Mouse (Mus musculus): ENCODE measurements around the gene Dusp7. TPM values are rescaled to one million over a fixed set of nuclear protein-coding genes. Genes with fewer than 3 reads are reported as not detected.

Gene Dusp7
- polyA plus RNA-seq, 1 experiment from 2014 or later, result 27.8 TPM

DNA sequence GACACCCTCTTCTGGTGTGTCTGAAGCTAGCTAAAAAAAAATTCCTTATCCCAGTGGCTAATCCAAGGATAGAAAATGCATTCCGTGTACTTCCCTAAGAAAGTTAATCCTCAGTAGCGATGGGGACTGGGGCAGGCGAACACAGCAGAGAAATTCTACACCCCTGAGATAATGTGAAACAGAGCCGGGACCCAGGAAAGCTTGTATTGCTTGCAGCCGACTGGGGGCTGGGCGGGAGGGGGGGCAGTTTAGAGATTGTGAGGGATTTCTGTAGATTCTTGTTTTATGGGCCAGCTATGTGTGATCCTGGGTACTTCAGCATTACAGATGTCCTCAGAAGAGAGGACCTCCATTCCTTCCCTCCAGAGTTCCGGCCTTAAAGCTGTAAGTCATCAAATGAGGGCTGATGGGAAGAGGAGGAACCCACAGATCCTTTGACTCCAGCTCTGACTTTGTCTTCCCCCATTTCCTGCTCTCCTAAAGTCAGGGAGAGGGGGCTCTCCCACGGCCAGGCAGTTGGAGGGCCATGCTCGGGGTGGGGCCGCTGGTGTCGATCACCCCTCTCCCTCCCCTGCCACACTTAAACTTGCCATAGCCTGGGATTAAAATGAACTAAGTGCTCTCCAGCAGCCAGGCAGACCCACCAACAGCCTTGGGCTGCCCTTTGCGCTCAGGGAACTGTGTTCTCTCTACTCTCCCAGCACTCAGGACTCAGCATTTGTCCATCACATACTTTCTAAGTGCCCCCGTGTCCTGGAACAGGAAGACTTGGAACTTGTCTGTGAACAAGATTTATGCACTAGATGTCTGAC is 27.7 kb upstream of the Dusp7 start:
- 0 out of 2 replicates have a peak overlapping the region, but pooled peaks have one; percentile 19 for H3K9ac ChIP-seq (replicated peaks; ENCODE audit: low read depth)
- H3K36me3 ChIP-seq (ENCODE audit: insufficient read depth, low read length), result no peaks in the 10 kb centered on the region
- H3K4me3 ChIP-seq (ENCODE audit: low read depth, low read length), result no peak overlapping the region
- H3K27me3 ChIP-seq (replicated peaks; ENCODE audit: insufficient read depth, low read length), result no peaks in the 10 kb centered on the region
- no peak overlapping the region for H3K27ac ChIP-seq (ENCODE audit: low read length)
- H3K9me3 ChIP-seq (ENCODE audit: low read length), result no peaks in the 10 kb centered on the region
- TF ChIP-seq EP300 (IDR thresholded peaks at IDR 0.05) (no peak), CTCF (IDR thresholded peaks at IDR 0.05) (no peak)
- DNase-seq (ENCODE audit: low spot score) (no peak), ATAC-seq (no peak)
- H3K4me1 ChIP-seq (ENCODE audit: insufficient read depth, low read depth, low read length), result peaks cover 9% of the 10 kb centered on the region; the same call in 1 of the 2 replicates
- WGBS, result 51% methylated on average over 13 of the region's 13 CpGs
- H3K4me2 ChIP-seq (replicated peaks; ENCODE audit: low read depth, low read length), result no peak overlapping the region

- H3K4me3 ChIP-seq (ENCODE audit: low read depth, low read length), result no peak overlapping the region
- no peak for DNase-seq (ENCODE audit: low spot score)
- H3K27me3 ChIP-seq (replicated peaks; ENCODE audit: insufficient read depth, low read length), result no peaks in the 10 kb centered on the region
- WGBS, result 44% methylated on average over 3 of the region's 3 CpGs
- peaks cover 9% of the 10 kb centered on the region; the same call in 1 of the 2 replicates for H3K4me1 ChIP-seq (ENCODE audit: insufficient read depth, low read depth, low read length)
- H3K9me3 ChIP-seq (ENCODE audit: low read length), result no peaks in the 10 kb centered on the region
- H3K4me2 ChIP-seq (replicated peaks; ENCODE audit: low read depth, low read length), result no peak overlapping the region
- H3K27ac ChIP-seq (ENCODE audit: low read length), result no peak overlapping the region
- H3K36me3 ChIP-seq (ENCODE audit: insufficient read depth, low read length), result no peaks in the 10 kb centered on the region
- ATAC-seq, result no peak
- TF ChIP-seq CTCF (IDR thresholded peaks at IDR 0.05) (no peak), EP300 (IDR thresholded peaks at IDR 0.05) (no peak)
- H3K9ac ChIP-seq (replicated peaks; ENCODE audit: low read depth), result no peak overlapping the region
Observed at GRCm38 (mm10) chr9:106341313-106341686, 27.1 kb upstream of the Dusp7 start.

- WGBS, result 88% methylated on average over 9 of the region's 9 CpGs
- Histone ChIP-seq H3K36me3 (ENCODE audit: insufficient read depth, low read length) (no peaks in the 10 kb centered on the region), H3K27me3 (replicated peaks; ENCODE audit: insufficient read depth, low read length) (no peaks in the 10 kb centered on the region), H3K27ac (ENCODE audit: low read length) (no peak overlapping the region), H3K9me3 (ENCODE audit: low read length) (no peaks in the 10 kb centered on the region), H3K4me1 (ENCODE audit: insufficient read depth, low read depth, low read length) (peaks cover 9% of the 10 kb centered on the region; the same call in 1 of the 2 replicates), H3K4me3 (ENCODE audit: low read depth, low read length) (no peak overlapping the region), H3K9ac (replicated peaks; ENCODE audit: low read depth) (no peak overlapping the region), H3K4me2 (replicated peaks; ENCODE audit: low read depth, low read length) (no peak overlapping the region)
- no peak for ATAC-seq
- DNase-seq (ENCODE audit: low spot score), result no peak
- TF ChIP-seq EP300 (IDR thresholded peaks at IDR 0.05) (no peak), CTCF (IDR thresholded peaks at IDR 0.05) (no peak)
Observed at GRCm38 (mm10) chr9:106342573-106342972, 25.9 kb upstream of the Dusp7 start.

GRCm38 (mm10) chr9:106345167-106345566 is 23.3 kb upstream of the Dusp7 start:
- Histone ChIP-seq H3K27ac (ENCODE audit: low read length) (0 out of 2 replicates have a peak overlapping the region, but pooled peaks have one; percentile 55), H3K36me3 (ENCODE audit: insufficient read depth, low read length) (no peaks in the 10 kb centered on the region), H3K4me2 (replicated peaks; ENCODE audit: low read depth, low read length) (no peak overlapping the region), H3K9ac (replicated peaks; ENCODE audit: low read depth) (no peak overlapping the region), H3K27me3 (replicated peaks; ENCODE audit: insufficient read depth, low read length) (no peaks in the 10 kb centered on the region), H3K4me3 (ENCODE audit: low read depth, low read length) (no peak overlapping the region), H3K9me3 (ENCODE audit: low read length) (no peaks in the 10 kb centered on the region), H3K4me1 (ENCODE audit: insufficient read depth, low read depth, low read length) (peaks cover 9% of the 10 kb centered on the region; the same call in 1 of the 2 replicates)
- 40% methylated on average over 6 of the region's 6 CpGs for WGBS
- DNase-seq (ENCODE audit: low spot score) (peak; percentile 84), ATAC-seq (peak; percentile 85)
- TF ChIP-seq CTCF (IDR thresholded peaks at IDR 0.05), result no peak
- no peak for TF ChIP-seq EP300 (IDR thresholded peaks at IDR 0.05)

- no peaks in the 10 kb centered on the region for H3K36me3 ChIP-seq (ENCODE audit: insufficient read depth, low read length)
- peaks cover 9% of the 10 kb centered on the region; the same call in 1 of the 2 replicates for H3K4me1 ChIP-seq (ENCODE audit: insufficient read depth, low read depth, low read length)
- no peaks in the 10 kb centered on the region for H3K27me3 ChIP-seq (replicated peaks; ENCODE audit: insufficient read depth, low read length)
- no peaks in the 10 kb centered on the region for H3K9me3 ChIP-seq (ENCODE audit: low read length)
- no peak for ATAC-seq
- TF ChIP-seq CTCF (IDR thresholded peaks at IDR 0.05) (no peak), EP300 (IDR thresholded peaks at IDR 0.05) (no peak)
- H3K9ac ChIP-seq (replicated peaks; ENCODE audit: low read depth), result no peak overlapping the region
- WGBS, result 63% methylated on average over 6 of the region's 6 CpGs
- DNase-seq (ENCODE audit: low spot score), result no peak
- H3K4me2 ChIP-seq (replicated peaks; ENCODE audit: low read depth, low read length), result no peak overlapping the region
- H3K4me3 ChIP-seq (ENCODE audit: low read depth, low read length), result no peak overlapping the region
- H3K27ac ChIP-seq (ENCODE audit: low read length), result no peak overlapping the region
Observed at GRCm38 (mm10) chr9:106345630-106346029, 22.8 kb upstream of the Dusp7 start.

GRCm38 (mm10) chr9:106348281-106348680 is 20.2 kb upstream of the Dusp7 start:
- Histone ChIP-seq H3K9ac (replicated peaks; ENCODE audit: low read depth) (no peak overlapping the region), H3K4me2 (replicated peaks; ENCODE audit: low read depth, low read length) (no peak overlapping the region), H3K27ac (ENCODE audit: low read length) (no peak overlapping the region), H3K9me3 (ENCODE audit: low read length) (no peaks in the 10 kb centered on the region), H3K27me3 (replicated peaks; ENCODE audit: insufficient read depth, low read length) (no peaks in the 10 kb centered on the region), H3K36me3 (ENCODE audit: insufficient read depth, low read length) (no peaks in the 10 kb centered on the region), H3K4me3 (ENCODE audit: low read depth, low read length) (no peak overlapping the region), H3K4me1 (ENCODE audit: insufficient read depth, low read depth, low read length) (peaks cover 5% of the 10 kb centered on the region; the same call in 1 of the 2 replicates)
- no peak for TF ChIP-seq EP300 (IDR thresholded peaks at IDR 0.05)
- TF ChIP-seq CTCF (IDR thresholded peaks at IDR 0.05), result no peak
- DNase-seq (ENCODE audit: low spot score) (no peak), ATAC-seq (no peak)
- 68% methylated on average over 10 of the region's 10 CpGs for WGBS

All from lung, postnatal 0 days (tissue).